Mouse (Mus musculus) cortical plate, adult 2 months (tissue): ENCODE measurements around the gene Vsnl1. TPM values are rescaled to one million over a fixed set of nuclear protein-coding genes. Genes with fewer than 3 reads are reported as not detected.
A peak's percentile ranks its signal among the peaks of the same experiment; 100 is the strongest.

Experiments used
- H3K27ac ChIP-seq: fragments of 200-500 bp; 2 replicates; pipeline ENCODE4 v1.5.1; 2012; ENCODE audit warnings: low read length, control low read depth, inconsistent platforms; ENCODE audit not compliant: insufficient read depth
- H3K4me1 ChIP-seq: fragments of 200-500 bp; 2 replicates; pipeline ENCODE4 v1.6.1; 2011; ENCODE audit warnings: low read length; ENCODE audit not compliant: control insufficient read depth, insufficient read depth
- H3K4me3 ChIP-seq: fragments of 200-500 bp; 2 replicates; pipeline ENCODE4 v1.5.1; 2011; ENCODE audit warnings: mild to moderate bottlenecking, low read length, control low read depth; ENCODE audit not compliant: insufficient read depth
- CTCF ChIP-seq: fragments of 200-500 bp; IDR thresholded peaks from 2 replicates; pipeline ENCODE4 v1.5.1; 2011; ENCODE audit warnings: mild to moderate bottlenecking, control low read depth, low read length; ENCODE audit not compliant: insufficient read depth; ENCODE audit errors: extremely low read depth
- POLR2A ChIP-seq: fragments of 200-500 bp; IDR thresholded peaks from 2 replicates; pipeline ENCODE4 v1.6.1; 2011; ENCODE audit warnings: mild to moderate bottlenecking, low read length, control low read depth; ENCODE audit not compliant: insufficient read depth; ENCODE audit errors: extremely low read depth
- polyA plus RNA-seq: library from polyadenylated mRNA; depleted of rRNA; stranded (reverse); fragments of >200 nt; gene quantifications from 2 replicates; pipeline ENCODE4 v1.2.3, GENCODE M21; 2012; rRNA removed

Vsnl1 gene
- 586 and 603 TPM in 2 replicates for polyA plus RNA-seq

DNA sequence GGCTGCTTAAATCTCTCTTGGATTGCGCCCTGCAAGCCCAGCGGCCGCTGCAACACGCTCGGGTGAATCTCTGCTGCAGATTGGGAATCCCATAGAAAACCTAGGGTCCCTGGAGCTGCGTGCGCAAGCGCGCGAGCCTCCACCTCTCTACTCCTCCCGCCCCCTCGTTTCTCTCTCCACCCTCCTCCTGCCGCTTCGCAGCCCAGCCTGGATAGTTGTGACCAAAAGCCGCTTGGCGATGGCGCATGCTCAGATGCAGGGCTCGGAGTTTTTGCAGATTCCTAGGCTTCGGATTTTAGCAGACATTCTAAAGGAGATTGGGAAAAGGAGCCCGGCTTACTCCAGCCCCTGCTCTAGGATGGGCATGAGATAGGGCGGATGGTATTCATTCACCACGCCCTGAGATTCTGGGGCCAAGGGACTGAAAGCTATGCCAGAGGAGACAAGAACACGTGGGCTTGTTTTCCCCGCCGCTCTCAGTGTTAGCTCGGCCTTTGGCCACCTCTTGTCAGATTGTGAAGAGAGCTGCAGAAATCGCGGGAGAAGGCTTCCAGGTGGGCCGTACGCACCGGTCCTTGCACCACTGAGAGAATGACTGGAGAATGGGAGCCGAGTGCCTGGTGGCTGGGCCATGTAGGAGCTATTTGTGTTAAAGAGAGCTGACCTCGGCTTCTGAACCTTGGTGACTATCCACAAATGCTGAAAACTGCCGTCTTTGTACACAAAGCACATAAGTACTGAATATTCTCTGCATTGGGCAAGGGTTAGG is at the start of gene Vsnl1:
Gene Vsnl1, minus strand, starts transcription at position 117 of the 769 bp plus-strand sequence.
- Histone ChIP-seq H3K27ac (peak within 1 kb of the TSS; percentile 64), H3K4me1 (peaks cover 3% of the 10 kb centered on the region), H3K4me3 (peak within 1 kb of the TSS; percentile 46)
- TF ChIP-seq POLR2A (peak; percentile 92), CTCF (no peak)

DNA sequence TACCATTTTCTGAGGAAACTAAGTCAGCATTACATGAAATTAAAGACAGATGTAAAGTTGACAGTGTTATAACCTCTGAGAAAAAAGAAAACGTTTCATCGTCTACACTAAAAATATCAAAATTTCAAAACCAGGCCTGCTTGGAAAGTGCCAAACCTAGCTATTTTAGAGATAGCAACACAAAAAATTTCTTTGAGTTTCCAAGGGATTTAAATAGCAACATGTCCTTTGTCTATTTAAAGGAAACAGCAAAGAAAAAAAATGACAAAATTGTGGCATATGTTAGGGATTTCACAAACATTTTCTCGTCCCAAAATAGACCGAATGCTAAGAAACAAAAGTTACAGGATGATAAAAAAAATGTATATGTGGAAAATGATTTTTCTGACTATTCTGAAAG is 20.2 kb upstream of the Vsnl1 start:
- H3K4me1 ChIP-seq, result no peaks in the 10 kb centered on the region
- no peak for TF ChIP-seq POLR2A
- no peak for TF ChIP-seq CTCF
- H3K27ac ChIP-seq, result peak overlapping the region; percentile 27; the same call in 1 of the 2 replicates
- H3K4me3 ChIP-seq, result peak overlapping the region; percentile 50

- Histone ChIP-seq H3K27ac (peak overlapping the region; percentile 27), H3K4me3 (peak overlapping the region; percentile 50), H3K4me1 (no peaks in the 10 kb centered on the region)
- TF ChIP-seq CTCF, result no peak
- no peak for TF ChIP-seq POLR2A
These were observed 19.8 kb upstream of the Vsnl1 start for GRCm38 (mm10) chr12:11456213-11456612.

DNA sequence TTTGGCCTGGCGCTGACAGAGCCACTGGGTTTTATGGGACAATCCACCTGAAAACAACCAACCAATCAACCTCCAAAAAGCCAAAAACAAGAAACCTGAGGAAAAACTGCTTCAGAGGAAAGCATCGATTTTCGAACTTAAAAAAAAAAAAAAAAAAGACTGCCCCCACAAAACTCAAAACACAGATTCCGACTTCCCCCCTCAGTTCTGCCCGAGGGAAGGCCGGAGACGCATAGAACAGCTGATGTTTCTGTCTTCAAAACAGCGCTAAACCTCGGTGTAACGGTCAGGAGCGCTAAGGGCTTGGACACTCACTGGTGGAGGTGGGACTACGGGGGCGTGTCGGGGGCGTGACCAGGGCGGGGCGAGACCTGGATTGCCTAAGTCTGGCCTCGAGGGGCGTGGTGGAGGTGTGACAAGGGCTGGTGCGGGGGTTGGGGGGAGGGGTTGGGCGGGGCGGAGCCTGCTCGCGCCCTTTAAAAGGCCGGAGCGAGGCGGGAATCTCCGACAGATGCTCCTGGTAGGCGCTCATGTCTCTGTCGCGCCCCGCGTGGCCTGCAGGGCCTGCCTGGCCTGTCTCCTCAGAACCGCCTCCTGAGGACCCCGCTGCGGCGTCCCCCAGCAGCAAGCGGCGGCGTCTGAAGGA is 19.3 kb upstream of the Vsnl1 start, which contains the start of gene Rad51ap2:
Gene Rad51ap2, plus strand, starts transcription at position 531 of the 646 bp plus-strand sequence.
- no peaks in the 10 kb centered on the region for H3K4me1 ChIP-seq
- H3K4me3 ChIP-seq, result peak within 1 kb of the TSS; percentile 50
- peak within 1 kb of the TSS; percentile 27 for H3K27ac ChIP-seq
- TF ChIP-seq CTCF (no peak), POLR2A (peak; percentile 73)

GRCm38 (mm10) chr12:11454146-11454545 is 17.7 kb upstream of the Vsnl1 start:
- no peak overlapping the region for H3K4me3 ChIP-seq
- H3K27ac ChIP-seq, result no peak overlapping the region
- TF ChIP-seq POLR2A (no peak), CTCF (no peak)
- H3K4me1 ChIP-seq, result no peaks in the 10 kb centered on the region

DNA sequence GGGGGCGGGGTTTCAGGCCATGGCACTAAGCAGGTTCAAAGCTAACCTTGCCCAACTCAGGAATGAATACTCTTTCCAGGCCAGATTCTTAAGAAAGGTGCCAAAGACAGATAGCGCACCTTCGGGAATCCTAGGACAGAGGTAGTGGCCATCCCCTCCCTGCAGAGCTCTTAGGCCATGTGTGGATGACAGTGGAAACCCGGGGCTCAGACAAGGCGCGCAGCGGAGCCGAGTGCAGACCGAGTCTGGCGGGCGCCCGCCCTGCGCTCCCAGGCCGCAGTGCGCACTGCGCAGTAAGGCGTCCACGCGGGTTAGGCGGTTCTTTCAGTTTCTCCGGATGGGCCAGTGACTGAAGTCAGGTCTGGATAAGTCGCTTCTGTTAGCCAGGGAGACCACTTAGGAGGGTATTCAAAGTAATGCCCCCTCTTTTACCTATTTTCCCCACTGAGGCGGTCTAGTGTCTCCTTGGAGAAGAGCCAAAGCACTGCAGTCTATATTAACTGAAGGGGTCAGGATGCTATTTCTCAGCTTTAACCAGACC is 1.6 kb upstream of the Vsnl1 start:
- no peak overlapping the region for H3K4me3 ChIP-seq
- no peak overlapping the region for H3K27ac ChIP-seq
- peaks cover 2% of the 10 kb centered on the region for H3K4me1 ChIP-seq
- no peak for TF ChIP-seq CTCF
- no peak for TF ChIP-seq POLR2A

DNA sequence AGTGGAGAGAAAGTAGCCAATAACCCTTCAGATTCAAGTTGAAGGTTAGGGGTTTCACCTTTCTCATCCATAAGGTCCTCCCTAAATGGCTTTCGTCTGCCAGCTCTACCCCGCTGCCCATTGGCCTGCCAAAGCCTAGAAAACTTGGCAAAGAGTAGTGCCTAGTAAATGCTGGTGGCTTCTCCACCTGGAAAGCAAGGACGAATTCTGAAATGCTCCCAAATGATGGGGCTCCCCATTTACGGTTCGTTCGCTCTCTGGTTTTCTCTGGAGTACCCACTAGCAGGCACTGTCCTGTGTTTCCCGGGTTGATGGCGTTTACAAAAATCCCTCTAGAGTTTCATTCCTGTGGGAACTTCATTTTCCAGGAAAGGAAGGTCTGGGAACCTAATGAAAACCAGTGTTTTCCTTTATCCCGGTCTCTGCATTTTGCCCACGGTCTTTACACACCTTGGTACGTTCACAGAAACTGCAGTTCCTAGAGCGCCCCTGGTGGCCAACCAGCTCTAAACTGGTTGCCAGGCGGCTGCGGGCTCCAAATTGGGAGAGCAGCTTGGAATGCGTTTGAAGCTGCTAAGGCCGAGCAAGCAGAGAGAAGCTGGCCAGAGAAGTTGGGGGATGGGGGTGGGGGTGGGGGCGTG is 973 bp upstream of the Vsnl1 start:
- Histone ChIP-seq H3K4me3 (peak overlapping the region; percentile 46; the same call in 1 of the 2 replicates), H3K27ac (no peak overlapping the region), H3K4me1 (peaks cover 3% of the 10 kb centered on the region)
- no peak for TF ChIP-seq POLR2A
- TF ChIP-seq CTCF, result peak; percentile 37

DNA sequence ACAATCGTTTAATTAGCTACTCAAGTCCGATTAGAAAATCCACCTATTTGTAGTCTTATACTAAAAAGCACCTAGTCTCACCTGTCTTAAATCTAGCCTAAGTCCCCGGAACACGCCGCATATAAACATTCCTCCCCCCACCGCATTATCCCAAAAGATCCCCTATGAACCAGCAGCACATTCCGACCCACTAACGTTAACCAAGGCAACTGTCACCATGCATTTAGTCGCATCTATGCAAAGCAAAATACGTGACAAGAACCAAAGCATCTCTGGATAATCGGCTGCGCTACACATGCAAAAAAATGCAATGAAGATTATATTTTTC is 426 bp downstream of the Vsnl1 start:
- TF ChIP-seq POLR2A (no peak), CTCF (no peak)
- H3K4me1 ChIP-seq, result peaks cover 5% of the 10 kb centered on the region
- peak overlapping the region; percentile 46 for H3K4me3 ChIP-seq
- peak overlapping the region; percentile 64 for H3K27ac ChIP-seq

- TF ChIP-seq CTCF (no peak), POLR2A (no peak)
- Histone ChIP-seq H3K4me3 (peak overlapping the region; percentile 46), H3K27ac (peak overlapping the region; percentile 64; the same call in 1 of the 2 replicates), H3K4me1 (peaks cover 5% of the 10 kb centered on the region)
These were observed 979 bp downstream of the Vsnl1 start for GRCm38 (mm10) chr12:11435246-11436022.
